Mouse (Mus musculus): Measurements from ENCODE around the gene Rpl10-ps3.

- TF ChIP-seq CTCF (IDR thresholded peaks at IDR 0.05; ENCODE audit: low read depth, low read length) (no peak), POLR2A (IDR thresholded peaks at IDR 0.05; ENCODE audit: extremely low read depth, insufficient read depth, low read length) (no peak)
Observed at GRCm38 (mm10) chr9:50349156-50349555, 4.4 kb upstream of the Rpl10-ps3 start.
